Mouse (Mus musculus) heart, postnatal 0 days (tissue): ENCODE results near the gene Tomm40l. TPM values are rescaled to one million over a fixed set of nuclear protein-coding genes. Genes with fewer than 3 reads are reported as not detected.

Source experiments
- ATAC-seq: fragments of 200-750 bp; cut with Nextera tagmentation; 2 replicates; pipeline ENCODE4 v1.8.0; 2017; ENCODE audit warnings: low read depth, moderate number of reproducible peaks, moderate library complexity; ENCODE audit not compliant: insufficient read depth
- DNase-seq: peaks from one replicate; pipeline ENCODE4 v3.0.0-alpha.2; 2016; ENCODE audit warnings: low spot score
- H3K27ac ChIP-seq: fragments of 300-500 bp; sonication (generic); 2 replicates; pipeline ENCODE4 v1.5.1; 2014; ENCODE audit warnings: low read depth, mild to moderate bottlenecking
- H3K27me3 ChIP-seq: fragments of 300-500 bp; sonication (generic); 2 replicates; pipeline ENCODE4 v1.6.1; 2014; ENCODE audit warnings: low read length, mixed read lengths; ENCODE audit not compliant: control insufficient read depth, insufficient read depth
- H3K36me3 ChIP-seq: fragments of 300-500 bp; sonication (generic); replicated peaks from 2 replicates; pipeline ENCODE4 v1.6.1; 2014; ENCODE audit warnings: low read length, mixed read lengths; ENCODE audit not compliant: control insufficient read depth, insufficient read depth
- H3K4me1 ChIP-seq: fragments of 300-500 bp; sonication (generic); 2 replicates; pipeline ENCODE4 v1.6.1; 2014; ENCODE audit warnings: antibody characterized with exemption; ENCODE audit not compliant: control insufficient read depth, insufficient read depth
- H3K4me2 ChIP-seq: fragments of 300-500 bp; sonication (generic); 2 replicates; pipeline ENCODE4 v1.6.1; 2014; ENCODE audit warnings: low read depth, mild to moderate bottlenecking, low read length, moderate library complexity
- H3K4me3 ChIP-seq: fragments of 300-500 bp; sonication (generic); 2 replicates; pipeline ENCODE4 v1.5.1; 2014; ENCODE audit warnings: low read depth, low read length
- H3K9ac ChIP-seq: fragments of 300-500 bp; sonication (generic); replicated peaks from 2 replicates; pipeline ENCODE4 v1.6.1; 2014; ENCODE audit warnings: low read depth, low read length, mixed read lengths
- H3K9me3 ChIP-seq: fragments of 300-500 bp; sonication (generic); replicated peaks from 2 replicates; pipeline ENCODE4 v1.6.1; 2016; ENCODE audit warnings: low read length; ENCODE audit not compliant: control insufficient read depth
- CTCF ChIP-seq: IDR thresholded peaks from 2 replicates; pipeline ENCODE4 v1.5.1; 2016; ENCODE audit warnings: antibody characterized with exemption, control low read depth, low read depth
- EP300 ChIP-seq: IDR thresholded peaks from 2 replicates; pipeline ENCODE4 v1.6.1; 2016; ENCODE audit warnings: antibody characterized with exemption, low read depth
- WGBS: fragments of 180-500 bp; shearing (Covaris S2); extraction: QIAGEN DNeasy Blood & Tissue Kit; methylation state at CpG from one replicate; pipeline ENCODE4 v1.1.7; 2014; 5-methylcytosine and 5-hydroxymethylcytosine counted together
- polyA plus RNA-seq: library from polyadenylated mRNA; unstranded; fragments of >200 nt; fragmentation: Nextera tagmentation; extraction: Ambion mirVana; gene quantifications from 2 replicates; pipeline ENCODE4 v1.2.1, GENCODE M21; 2015
- total RNA-seq: library from RNA; depleted of rRNA; stranded (reverse); fragments of >200 nt; gene quantifications from 2 replicates; pipeline ENCODE4 v1.2.3, GENCODE M21; 2014; ENCODE audit warnings: low replicate concordance

Gene Tomm40l
- total and polyA plus RNA-seq, 2 experiments from 2014 or later: 56.0 to 82.0 TPM

DNA sequence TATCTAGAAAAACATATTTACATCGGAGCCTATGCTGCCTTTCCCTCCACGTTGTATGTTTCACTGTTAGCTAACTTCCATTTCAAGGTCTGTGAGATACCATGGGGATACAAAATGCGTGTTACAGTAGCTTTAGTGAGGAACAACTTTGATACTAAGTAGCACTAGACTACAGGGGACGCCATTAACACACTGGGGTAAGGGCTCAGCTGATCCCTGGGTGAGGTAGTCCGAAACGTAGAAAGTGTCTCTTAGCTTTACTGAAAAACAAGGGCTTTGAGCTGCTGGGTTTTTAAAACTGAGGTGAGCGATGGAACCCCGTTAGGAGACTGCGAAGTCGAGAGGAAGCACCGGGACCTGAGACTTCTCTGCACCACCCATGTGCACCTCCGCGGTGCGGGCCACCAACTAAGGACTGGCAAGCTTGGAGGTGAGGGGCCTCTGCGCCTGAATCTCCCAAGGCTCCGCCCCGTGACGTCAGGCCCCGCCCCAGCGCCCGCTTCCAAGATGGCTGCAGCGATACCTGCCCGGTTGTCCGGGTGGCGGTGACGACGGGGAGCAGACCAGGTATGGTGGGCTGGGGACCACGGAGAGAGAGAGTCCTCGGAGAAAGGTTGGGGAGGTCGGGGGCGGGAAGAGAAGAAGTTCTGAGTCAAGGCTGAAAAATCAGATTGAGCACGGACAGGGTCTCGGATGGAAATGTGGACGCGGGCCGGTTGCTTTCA is 47.7 kb upstream of the Tomm40l start, which contains the start of gene B4galt3:
Gene B4galt3, plus strand, starts transcription at position 481 of the 725 bp plus-strand sequence.
- DNase-seq: peak; percentile 87

DNA sequence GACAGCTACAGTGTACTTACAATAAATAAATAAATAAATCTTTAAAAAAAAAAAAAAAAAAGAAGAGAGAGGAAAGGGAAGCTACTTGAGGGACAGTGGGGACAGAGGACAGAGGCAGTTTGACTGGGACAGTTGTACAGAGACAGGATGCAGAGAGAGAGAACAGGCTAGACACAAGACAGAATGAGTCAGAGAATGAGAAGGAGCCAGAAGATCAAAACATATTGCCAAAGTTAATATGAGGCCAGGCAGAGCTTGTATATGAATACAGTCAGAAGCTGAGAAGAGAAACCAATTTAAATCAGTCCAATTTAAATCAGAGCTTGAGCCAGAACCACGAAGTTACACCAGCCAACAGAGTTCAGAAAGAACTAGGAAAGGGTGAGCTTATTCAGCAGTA is 46.0 kb upstream of the Tomm40l start:
- Histone ChIP-seq H3K36me3 (peaks cover 10% of the 10 kb centered on the region), H3K9ac (no peak overlapping the region), H3K27ac (0 out of 2 replicates have a peak overlapping the region, but pooled peaks have one; percentile 20), H3K4me1 (peaks cover 12% of the 10 kb centered on the region; the same call in 1 of the 2 replicates), H3K4me2 (no peak overlapping the region), H3K27me3 (no peaks in the 10 kb centered on the region), H3K4me3 (no peak overlapping the region), H3K9me3 (no peaks in the 10 kb centered on the region)
- ATAC-seq (no peak), DNase-seq (no peak)
- no peak for TF ChIP-seq CTCF
- no peak for TF ChIP-seq EP300
- WGBS: 58% methylated on average over 1 of the region's 1 CpGs

More for the DNA sequence above, 47.7 kb upstream of the Tomm40l start, which contains the start of gene B4galt3:
- Histone ChIP-seq H3K4me3 (peak within 1 kb of the TSS; percentile 94), H3K4me2 (peak within 1 kb of the TSS; percentile 98), H3K36me3 (peaks cover 26% of the 10 kb centered on the region), H3K9ac (peak within 1 kb of the TSS; percentile 75), H3K9me3 (no peaks in the 10 kb centered on the region), H3K4me1 (peaks cover 12% of the 10 kb centered on the region; the same call in 1 of the 2 replicates), H3K27ac (peak within 1 kb of the TSS; percentile 71), H3K27me3 (no peaks in the 10 kb centered on the region)
- TF ChIP-seq CTCF: no peak
- TF ChIP-seq EP300: no peak
- peak; percentile 95 for ATAC-seq
- 4% methylated on average over 36 of the region's 36 CpGs for WGBS

DNA sequence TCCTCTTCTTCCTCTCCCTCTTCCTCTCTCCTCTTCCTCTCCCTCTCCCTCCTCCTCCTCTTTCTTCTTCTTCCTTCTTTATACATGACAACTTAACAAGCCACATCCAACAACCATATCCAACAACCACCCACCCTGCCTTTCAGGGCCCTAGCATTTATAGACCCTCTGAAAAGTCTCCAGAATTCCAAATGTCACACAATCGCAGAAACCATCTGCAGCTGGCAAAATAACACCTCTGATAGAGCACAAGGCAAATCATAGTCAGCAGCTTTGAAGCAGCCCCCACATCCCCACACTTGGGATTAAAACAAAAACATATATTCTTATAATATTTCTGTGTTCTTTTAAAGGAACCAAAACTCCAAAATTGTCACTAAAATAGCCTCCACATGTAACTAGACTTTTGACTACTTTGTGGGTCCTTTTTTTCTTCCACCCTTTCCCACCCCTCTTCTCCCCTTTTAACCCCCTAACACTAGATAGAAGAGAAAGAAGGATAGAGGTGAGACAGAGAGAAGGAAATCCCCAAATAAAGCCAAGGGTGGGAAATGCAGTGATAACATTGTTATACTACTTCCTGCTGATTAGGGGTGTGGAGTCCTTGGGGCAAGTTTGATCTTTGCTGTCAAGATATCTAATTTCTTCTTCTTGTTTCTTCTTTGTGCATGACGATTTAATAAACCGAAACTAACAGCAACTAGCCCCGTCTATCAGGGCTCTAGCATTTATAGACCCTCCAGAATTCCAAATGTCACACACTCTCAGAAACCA is 43.8 kb upstream of the Tomm40l start:
- H3K27me3 ChIP-seq: no peaks in the 10 kb centered on the region
- ATAC-seq (no peak), DNase-seq (no peak)
- peaks cover 19% of the 10 kb centered on the region for H3K4me1 ChIP-seq
- H3K9ac ChIP-seq: no peak overlapping the region
- peak overlapping the region; percentile 15; the same call in 1 of the 2 replicates for H3K4me2 ChIP-seq
- TF ChIP-seq EP300 (no peak), CTCF (no peak)
- no peaks in the 10 kb centered on the region for H3K9me3 ChIP-seq
- peak overlapping the region; percentile 20; the same call in 1 of the 2 replicates for H3K27ac ChIP-seq
- H3K4me3 ChIP-seq: no peak overlapping the region
- WGBS: 44% methylated on average over 4 of the region's 4 CpGs
- H3K36me3 ChIP-seq: no peaks in the 10 kb centered on the region

DNA sequence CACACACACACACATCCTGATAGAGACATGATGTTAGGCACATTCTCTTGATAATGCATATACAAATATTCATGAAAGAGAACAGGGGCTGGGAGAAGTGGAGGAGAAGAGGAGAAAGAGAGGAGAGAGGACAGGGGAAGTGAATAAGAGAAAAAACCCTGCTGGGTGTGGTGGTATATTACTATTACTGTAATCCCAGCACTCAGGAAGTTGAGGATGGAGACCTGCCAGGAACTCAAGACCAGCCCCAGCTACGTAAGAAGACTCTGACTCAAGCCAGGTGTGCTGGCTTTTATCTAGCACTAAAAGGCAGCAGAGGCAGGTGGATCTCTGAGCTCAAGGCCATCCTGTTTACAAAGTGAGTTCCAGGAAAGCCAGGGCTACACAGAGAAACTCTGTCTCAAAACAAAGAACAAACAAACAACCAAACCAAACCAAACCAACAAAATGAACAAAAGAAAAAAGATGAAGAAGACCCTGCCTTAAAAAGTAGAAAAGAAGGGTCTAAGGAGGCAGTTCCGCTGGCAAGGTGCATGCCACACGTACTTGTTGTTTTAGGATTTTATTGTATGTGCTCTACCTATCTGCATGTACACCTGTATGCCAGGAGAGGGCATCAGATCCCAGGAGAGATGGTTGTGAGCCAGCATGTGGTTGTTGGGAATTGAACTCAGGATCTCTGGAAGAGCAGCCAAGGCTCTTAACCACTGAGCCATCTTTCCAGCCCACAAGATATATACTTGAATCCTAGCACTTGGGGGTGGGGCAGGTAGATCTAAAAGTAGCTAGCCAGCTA is 41.5 kb upstream of the Tomm40l start:
- TF ChIP-seq CTCF (peak; percentile 30; the same call in 1 of the 2 replicates), EP300 (no peak)
- no peak overlapping the region for H3K4me3 ChIP-seq
- peak overlapping the region; percentile 64 for H3K4me2 ChIP-seq
- peaks cover 9% of the 10 kb centered on the region for H3K4me1 ChIP-seq
- no peaks in the 10 kb centered on the region for H3K36me3 ChIP-seq
- peak overlapping the region; percentile 97 for H3K27ac ChIP-seq
- no peaks in the 10 kb centered on the region for H3K9me3 ChIP-seq
- 65% methylated on average over 3 of the region's 3 CpGs for WGBS
- ATAC-seq (no peak), DNase-seq (no peak)
- H3K9ac ChIP-seq: no peak overlapping the region
- no peaks in the 10 kb centered on the region for H3K27me3 ChIP-seq

DNA sequence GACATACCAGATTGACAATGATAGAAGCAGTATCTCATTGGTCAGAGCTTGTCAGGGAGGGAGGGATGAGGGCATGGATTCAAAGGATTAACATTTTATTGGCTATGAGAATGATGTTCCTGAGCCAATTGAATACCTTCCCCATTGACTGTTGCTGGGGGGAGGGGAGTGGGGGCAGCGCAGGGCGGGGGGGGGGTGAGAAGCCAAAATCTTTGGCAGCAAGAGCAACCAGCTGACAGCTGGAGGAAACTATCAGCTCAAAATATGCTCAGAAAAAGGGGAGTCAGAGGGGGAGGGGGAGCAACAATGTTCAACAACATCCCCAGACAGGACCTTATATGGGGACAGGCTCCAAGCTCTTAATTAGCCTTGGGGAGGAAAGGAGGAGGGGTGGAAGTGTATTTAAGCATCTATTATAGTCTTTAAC is 40.9 kb upstream of the Tomm40l start:
- DNase-seq: peak; percentile 93

More for the DNA sequence above, 40.9 kb upstream of the Tomm40l start:
- 0% methylated on average over 2 of the region's 2 CpGs for WGBS
- Histone ChIP-seq H3K27ac (peak overlapping the region; percentile 97), H3K4me2 (peak overlapping the region; percentile 64), H3K9ac (no peak overlapping the region), H3K4me3 (peak overlapping the region; percentile 36), H3K36me3 (no peaks in the 10 kb centered on the region), H3K4me1 (peaks cover 9% of the 10 kb centered on the region), H3K9me3 (no peaks in the 10 kb centered on the region), H3K27me3 (no peaks in the 10 kb centered on the region)
- 0 out of 2 replicates have a peak, but pooled peaks have one; percentile 25 for TF ChIP-seq EP300
- no peak for TF ChIP-seq CTCF
- peak; percentile 90 for ATAC-seq
